Mouse (Mus musculus): ENCODE results near the gene Gm28043.

DNA sequence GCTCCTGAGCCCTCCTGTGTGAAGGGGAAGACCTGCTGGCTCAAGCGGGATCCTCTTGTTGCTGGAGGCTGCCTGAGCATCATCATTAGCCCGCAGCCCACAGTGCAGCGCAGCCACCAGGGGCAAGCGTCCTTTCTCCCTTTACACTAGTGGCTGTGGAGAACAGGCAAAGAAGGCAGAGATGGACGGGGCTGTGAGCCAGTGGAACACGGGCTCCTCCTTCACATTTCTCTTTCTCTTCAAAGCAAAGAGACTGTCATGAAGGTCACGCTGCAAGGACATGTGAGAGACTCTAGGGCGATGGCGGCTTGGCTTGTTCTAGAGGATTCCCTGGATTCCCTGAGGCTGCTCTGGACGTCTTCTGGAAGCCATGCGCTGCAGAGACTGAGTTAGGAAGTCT is 26.3 kb downstream of the Gm28043 start:
- TF ChIP-seq CTCF (IDR thresholded peaks at IDR 0.05; ENCODE audit: borderline replicate concordance, insufficient read depth, low read depth, low read length) (no peak), POLR2A (IDR thresholded peaks at IDR 0.05; ENCODE audit: borderline replicate concordance, insufficient read depth, low read length) (no peak)
